Mouse (Mus musculus): ENCODE measurements at regions not wholly inside any gene's neighbourhood (a gene's known extent, or its start where the extent isn't known, plus 50 kb on each side); places are given as distances from the start of the nearest gene placed in this dataset.

- no peak for TF ChIP-seq CTCF (conservative IDR thresholded peaks at IDR 0.05; ENCODE audit: low read length)
- no peak for TF ChIP-seq NANOG (IDR thresholded peaks at IDR 0.05; ENCODE audit: borderline replicate concordance, low read length)
- no peak for TF ChIP-seq POU5F1 (IDR thresholded peaks at IDR 0.05; ENCODE audit: borderline replicate concordance, low read length)
Measured at GRCm38 (mm10) chr1:194241111-194241510, 376.9 kb upstream of the Plxna2 start.

Measured in E14TG2a.4 (cell line).